Mouse (Mus musculus) layer of hippocampus, postnatal 36 days (tissue): ENCODE measurements around the gene Ddx47. TPM values are rescaled to one million over a fixed set of nuclear protein-coding genes. Genes with fewer than 3 reads are reported as not detected.

ENCODE experiments used
- DNase-seq, 2 experiments: peaks; one replicate each; pipeline ENCODE4 v3.0.0; 2022
- total RNA-seq, 2 experiments: library from RNA; stranded (reverse); gene quantifications; 2 replicates each; pipeline ENCODE4 v1.2.3; 2021

Ddx47 gene
- total RNA-seq: 10 to 100 TPM; 51.6 to 58.1 TPM

GRCm38 (mm10) chr6:135011048-135011733 lies at the start of gene Ddx47:
TSS of gene Ddx47 (plus strand) at chr6:135011612.
- peak; percentile 91 to 93 for DNase-seq

- no peak for DNase-seq
Observed at GRCm38 (mm10) chr6:134961858-134962517, 49.4 kb upstream of the Ddx47 start.

GRCm38 (mm10) chr6:134962518-134962893 lies 48.9 kb upstream of the Ddx47 start:
- DNase-seq: no peak

GRCm38 (mm10) chr6:134963910-134964309 lies 47.5 kb upstream of the Ddx47 start:
- no peak for DNase-seq

- DNase-seq: no peak
Observed at GRCm38 (mm10) chr6:134966681-134967080, 44.7 kb upstream of the Ddx47 start.

- no peak for DNase-seq
Observed at GRCm38 (mm10) chr6:134968326-134968725, 43.1 kb upstream of the Ddx47 start.

- DNase-seq: no peak
Observed at GRCm38 (mm10) chr6:134969498-134969897, 41.9 kb upstream of the Ddx47 start.

GRCm38 (mm10) chr6:134972096-134972495 lies 39.3 kb upstream of the Ddx47 start:
- no peak for DNase-seq

- no peak for DNase-seq
Observed at GRCm38 (mm10) chr6:134976628-134977027, 34.8 kb upstream of the Ddx47 start.

GRCm38 (mm10) chr6:134981231-134982062 lies 30.0 kb upstream of the Ddx47 start, which contains the start of gene Apold1:
TSS of gene Apold1 (plus strand) at chr6:134981718.
- no peak for DNase-seq

- DNase-seq: peak; percentile 88 to 89
Observed at GRCm38 (mm10) chr6:134983529-134984370, 27.7 kb upstream of the Ddx47 start.

GRCm38 (mm10) chr6:134984748-134985147 lies 26.7 kb upstream of the Ddx47 start:
- DNase-seq: no peak

GRCm38 (mm10) chr6:134988377-134988776 lies 23.0 kb upstream of the Ddx47 start:
- DNase-seq: no peak

- DNase-seq: no peak
Observed at GRCm38 (mm10) chr6:134990674-134991073, 20.7 kb upstream of the Ddx47 start.

GRCm38 (mm10) chr6:134994031-134994651 lies 17.3 kb upstream of the Ddx47 start:
- peak in 1 of 2 experiments; percentile 37 for DNase-seq

GRCm38 (mm10) chr6:134994985-134995384 lies 16.4 kb upstream of the Ddx47 start:
- DNase-seq: no peak

GRCm38 (mm10) chr6:134996918-134997317 lies 14.5 kb upstream of the Ddx47 start:
- no peak for DNase-seq

- no peak for DNase-seq
Observed at GRCm38 (mm10) chr6:134998076-134998475, 13.3 kb upstream of the Ddx47 start.

- DNase-seq: no peak
Observed at GRCm38 (mm10) chr6:134998781-134999180, 12.6 kb upstream of the Ddx47 start.

GRCm38 (mm10) chr6:135000272-135000671 lies 11.1 kb upstream of the Ddx47 start:
- no peak for DNase-seq

GRCm38 (mm10) chr6:135001991-135002390 lies 9.4 kb upstream of the Ddx47 start:
- DNase-seq: no peak

GRCm38 (mm10) chr6:135006372-135006771 lies 5.0 kb upstream of the Ddx47 start:
- no peak for DNase-seq
